Mouse (Mus musculus) kidney, postnatal 0 days (tissue): ENCODE data around the gene Babam1. TPM values are rescaled to one million over a fixed set of nuclear protein-coding genes. Genes with fewer than 3 reads are reported as not detected.

Source experiments
- ATAC-seq: fragments of 200-750 bp; cut with Nextera tagmentation; replicated peaks from 2 replicates; pipeline ENCODE4 v1.8.0; 2017; ENCODE audit warnings: low read depth, moderate number of reproducible peaks, moderate TSS enrichment, moderate library complexity; ENCODE audit not compliant: low FRiP score
- DNase-seq: peaks from one replicate; pipeline ENCODE4 v3.0.0-alpha.2; 2016; ENCODE audit warnings: low spot score
- H3K27ac ChIP-seq: fragments of 300-500 bp; sonication (generic); 2 replicates; pipeline ENCODE4 v1.5.1; 2014; ENCODE audit warnings: mild to moderate bottlenecking
- H3K27me3 ChIP-seq: fragments of 300-500 bp; sonication (generic); 2 replicates; pipeline ENCODE4 v1.6.1; 2014; ENCODE audit warnings: low read length, mixed read lengths; ENCODE audit not compliant: insufficient read depth
- H3K36me3 ChIP-seq: fragments of 300-500 bp; sonication (generic); 2 replicates; pipeline ENCODE4 v1.6.1; 2014; ENCODE audit warnings: low read length, mixed read lengths; ENCODE audit not compliant: insufficient read depth
- H3K4me1 ChIP-seq: fragments of 300-500 bp; sonication (generic); replicated peaks from 2 replicates; pipeline ENCODE4 v1.6.1; 2014; ENCODE audit warnings: antibody characterized with exemption, low read length, mixed read lengths; ENCODE audit not compliant: insufficient read depth
- H3K4me2 ChIP-seq: fragments of 300-500 bp; sonication (generic); 2 replicates; pipeline ENCODE4 v1.6.1; 2014; ENCODE audit warnings: mild to moderate bottlenecking, low read length, moderate library complexity, mixed read lengths
- H3K4me3 ChIP-seq: fragments of 300-500 bp; sonication (generic); replicated peaks from 2 replicates; pipeline ENCODE4 v1.5.1; 2014; ENCODE audit warnings: low read depth, low read length
- H3K9ac ChIP-seq: fragments of 300-500 bp; sonication (generic); 2 replicates; pipeline ENCODE4 v1.6.1; 2014; ENCODE audit warnings: low read depth, low read length
- H3K9me3 ChIP-seq: fragments of 300-500 bp; sonication (generic); replicated peaks from 2 replicates; pipeline ENCODE4 v1.6.1; 2016; ENCODE audit warnings: low read length, inconsistent platforms, mixed read lengths
- CTCF ChIP-seq: IDR thresholded peaks from 2 replicates; pipeline ENCODE4 v1.5.1; 2016; ENCODE audit warnings: antibody characterized with exemption, low read depth, mild to moderate bottlenecking, moderate library complexity
- WGBS: fragments of 180-500 bp; shearing (Covaris S2); extraction: QIAGEN DNeasy Blood & Tissue Kit; methylation state at CpG from one replicate; pipeline ENCODE4 v1.1.7; 2014; 5-methylcytosine and 5-hydroxymethylcytosine counted together
- polyA plus RNA-seq: library from polyadenylated mRNA; unstranded; fragments of >200 nt; fragmentation: Nextera tagmentation; extraction: Ambion mirVana; gene quantifications from 2 replicates; pipeline ENCODE4 v1.2.1, GENCODE M21; 2015

Gene Babam1
- polyA plus RNA-seq, 1 experiment from 2014 or later = 96.4 TPM

DNA sequence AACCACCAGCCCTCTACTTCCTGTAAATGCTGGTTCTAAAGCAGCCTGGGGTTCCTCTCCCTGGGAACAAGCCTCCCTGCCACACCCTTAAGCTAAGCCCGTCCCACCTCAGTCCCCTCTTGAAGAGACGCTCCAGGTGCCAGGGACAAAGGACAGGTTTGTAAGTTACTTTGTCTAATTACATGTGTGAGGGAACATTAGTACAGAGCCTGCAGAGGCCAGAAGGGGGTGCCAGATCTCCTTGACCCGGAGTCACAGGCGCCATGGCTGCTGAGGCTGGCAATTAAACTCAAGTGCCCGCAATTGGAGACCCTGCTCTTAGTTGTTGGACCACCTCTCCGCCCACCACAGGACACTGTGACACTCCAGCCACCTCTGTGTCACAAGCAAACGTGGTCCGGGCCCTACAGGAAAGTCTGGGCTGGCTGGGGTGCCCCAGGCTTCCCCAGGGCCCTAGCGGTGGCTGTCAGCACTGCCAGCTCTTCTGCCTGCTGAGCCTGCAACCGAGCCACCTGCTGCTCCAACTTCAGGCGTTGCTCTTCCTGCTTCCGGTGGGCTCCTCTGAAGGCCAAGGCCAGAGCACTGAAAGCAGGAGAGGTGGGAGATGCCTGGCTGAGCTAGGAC lies 11.3 kb upstream of the Babam1 start:
- no peak for ATAC-seq
- DNase-seq = no peak
- no peaks in the 10 kb centered on the region for H3K27me3 ChIP-seq
- TF ChIP-seq CTCF = peak; percentile 35
- no peak overlapping the region for H3K4me3 ChIP-seq
- no peak overlapping the region for H3K9ac ChIP-seq
- H3K4me2 ChIP-seq = no peak overlapping the region
- H3K36me3 ChIP-seq = no peaks in the 10 kb centered on the region
- no peak overlapping the region for H3K27ac ChIP-seq
- 74% methylated on average over 12 of the region's 12 CpGs for WGBS
- H3K4me1 ChIP-seq = peaks cover 14% of the 10 kb centered on the region
- H3K9me3 ChIP-seq = no peaks in the 10 kb centered on the region

DNA sequence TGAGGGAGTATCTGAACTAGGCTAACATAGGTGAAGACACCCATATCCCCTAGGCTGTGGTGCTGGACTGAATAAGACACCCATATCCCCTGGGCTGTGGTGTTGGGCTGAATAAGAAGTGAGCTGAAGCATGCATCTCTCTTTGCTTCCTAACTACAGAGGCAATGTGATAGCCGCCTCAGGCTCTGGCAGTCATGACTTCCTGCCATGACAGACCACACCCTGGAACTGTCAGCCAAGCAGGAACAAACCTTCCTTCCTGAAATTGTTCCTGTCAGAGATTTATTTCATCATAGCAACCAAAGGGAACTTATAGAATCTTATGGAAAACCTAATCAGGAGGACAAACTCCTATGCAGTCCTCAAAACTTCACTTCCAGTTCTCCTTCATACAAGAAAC lies 8.4 kb upstream of the Babam1 start:
- Histone ChIP-seq H3K9me3 (no peaks in the 10 kb centered on the region), H3K9ac (no peak overlapping the region), H3K4me2 (no peak overlapping the region), H3K36me3 (no peaks in the 10 kb centered on the region), H3K4me1 (peaks cover 6% of the 10 kb centered on the region), H3K27me3 (no peaks in the 10 kb centered on the region), H3K4me3 (no peak overlapping the region), H3K27ac (no peak overlapping the region)
- no peak for TF ChIP-seq CTCF
- ATAC-seq = no peak
- 54% methylated on average over 1 of the region's 1 CpGs for WGBS
- no peak for DNase-seq

- Histone ChIP-seq H3K27me3 (no peaks in the 10 kb centered on the region), H3K27ac (no peak overlapping the region), H3K9me3 (no peaks in the 10 kb centered on the region), H3K4me1 (no peaks in the 10 kb centered on the region; the same call in 1 of the 2 replicates), H3K4me3 (no peak overlapping the region), H3K4me2 (no peak overlapping the region), H3K9ac (no peak overlapping the region), H3K36me3 (no peaks in the 10 kb centered on the region)
- 89% methylated on average over 2 of the region's 2 CpGs for WGBS
- TF ChIP-seq CTCF = no peak
- DNase-seq = no peak
- no peak for ATAC-seq
These were observed 5.0 kb upstream of the Babam1 start for GRCm38 (mm10) chr8:71391696-71392095.

DNA sequence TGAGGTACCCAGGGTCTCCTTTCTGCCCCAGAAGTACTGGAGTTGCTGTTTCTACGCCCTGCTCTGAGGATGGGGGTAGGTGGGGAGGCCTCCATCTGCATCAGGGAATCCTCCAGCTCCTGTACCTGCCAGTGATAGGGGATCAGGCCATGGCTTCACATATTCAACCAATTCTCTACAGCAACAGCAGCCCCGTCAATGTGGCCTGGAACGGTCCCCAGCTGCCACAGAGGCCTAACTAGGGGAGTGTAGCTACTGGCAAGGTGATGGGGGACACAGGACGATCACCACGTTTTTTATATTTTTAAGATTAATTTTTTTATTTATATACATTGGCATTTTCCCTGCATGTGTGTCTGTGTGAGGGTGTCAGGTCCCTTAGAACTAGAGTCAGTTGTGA lies 4.3 kb upstream of the Babam1 start:
- DNase-seq = no peak
- no peaks in the 10 kb centered on the region for H3K36me3 ChIP-seq
- no peak for ATAC-seq
- H3K27me3 ChIP-seq = no peaks in the 10 kb centered on the region
- no peak overlapping the region for H3K27ac ChIP-seq
- no peak for TF ChIP-seq CTCF
- H3K9ac ChIP-seq = no peak overlapping the region
- H3K4me2 ChIP-seq = no peak overlapping the region
- peaks cover 2% of the 10 kb centered on the region for H3K4me1 ChIP-seq
- no peaks in the 10 kb centered on the region for H3K9me3 ChIP-seq
- no peak overlapping the region for H3K4me3 ChIP-seq
- WGBS = 77% methylated on average over 5 of the region's 5 CpGs

GRCm38 (mm10) chr8:71392871-71393270 lies 3.8 kb upstream of the Babam1 start:
- peak overlapping the region; percentile 23; the same call in 1 of the 2 replicates for H3K4me2 ChIP-seq
- DNase-seq = peak; percentile 77
- 17% methylated on average over 3 of the region's 3 CpGs for WGBS

DNA sequence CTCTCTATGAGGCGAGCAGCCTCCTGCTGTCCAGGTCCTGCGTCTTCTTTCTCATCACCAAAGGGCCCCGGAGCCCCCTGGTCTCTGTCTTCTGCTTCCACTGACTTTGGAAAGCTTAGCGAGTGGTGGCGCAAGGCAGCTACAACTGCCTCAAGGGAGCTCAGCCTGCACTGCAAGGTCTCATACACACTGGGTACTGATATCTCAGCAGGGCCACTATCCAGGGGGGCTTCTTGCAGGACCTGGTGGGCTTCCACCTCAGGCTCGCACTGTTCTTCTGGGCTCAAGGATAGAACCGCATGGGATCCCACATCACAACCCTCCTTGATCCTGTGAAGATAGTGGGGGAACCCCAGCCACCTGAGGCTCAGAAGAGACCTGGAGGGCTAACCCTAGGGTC lies 2.2 kb upstream of the Babam1 start:
- H3K27me3 ChIP-seq = no peaks in the 10 kb centered on the region
- peaks cover 10% of the 10 kb centered on the region; the same call in 1 of the 2 replicates for H3K36me3 ChIP-seq
- WGBS = 76% methylated on average over 7 of the region's 7 CpGs
- no peak for DNase-seq
- H3K4me3 ChIP-seq = 0 out of 2 replicates have a peak overlapping the region, but pooled peaks have one; percentile 16
- H3K9me3 ChIP-seq = no peaks in the 10 kb centered on the region
- no peak for TF ChIP-seq CTCF
- peak overlapping the region; percentile 38 for H3K4me2 ChIP-seq
- H3K9ac ChIP-seq = 0 out of 2 replicates have a peak overlapping the region, but pooled peaks have one; percentile 35
- peaks cover 5% of the 10 kb centered on the region for H3K4me1 ChIP-seq
- no peak for ATAC-seq
- no peak overlapping the region for H3K27ac ChIP-seq

More at GRCm38 (mm10) chr8:71392871-71393270, 3.8 kb upstream of the Babam1 start:
- Histone ChIP-seq H3K27ac (no peak overlapping the region), H3K9me3 (no peaks in the 10 kb centered on the region), H3K4me3 (no peak overlapping the region; the same call in 1 of the 2 replicates), H3K9ac (no peak overlapping the region), H3K4me1 (peaks cover 5% of the 10 kb centered on the region), H3K36me3 (no peaks in the 10 kb centered on the region), H3K27me3 (no peaks in the 10 kb centered on the region)
- no peak for TF ChIP-seq CTCF
- no peak; the same call in 1 of the 2 replicates for ATAC-seq
